Mouse (Mus musculus): ENCODE data around the gene Oit3. TPM values are rescaled to one million over a fixed set of nuclear protein-coding genes. Genes with fewer than 3 reads are reported as not detected.

The Oit3 gene
- polyA plus RNA-seq, 1 experiment = 0.26 TPM

Other genes starting within 250 kb of the Oit3 start
- 7.8 and 9.6 TPM in 2 replicates for gene Sept10, start 219.9 kb downstream of the Oit3 start, polyA plus RNA-seq (2012; rRNA removed)
- 4.9 and 5.6 TPM in 2 replicates for gene Sowahc, start 219.8 kb downstream of the Oit3 start, polyA plus RNA-seq (2012; rRNA removed)
- gene P4ha1, start 118.5 kb downstream of the Oit3 start, polyA plus RNA-seq (2012; rRNA removed) = 27.4 and 29.2 TPM in 2 replicates
- gene Gm10273, start 46.1 kb downstream of the Oit3 start, polyA plus RNA-seq (2012; rRNA removed) = 7.9 and 11.3 TPM in 2 replicates
- gene Pla2g12b, start 38.1 kb downstream of the Oit3 start, polyA plus RNA-seq (2012; rRNA removed) = 0.16 TPM in 1 of 2 replicates, not detected in the other
- not detected in 2 replicates for gene Gm10322, start 174.3 kb upstream of the Oit3 start, polyA plus RNA-seq (2012; rRNA removed)
- 28.5 and 30.0 TPM in 2 replicates for gene Mcu, start 174.9 kb upstream of the Oit3 start, polyA plus RNA-seq (2012; rRNA removed)

All from frontal cortex, adult 2 months (tissue).